Mouse (Mus musculus) activated CD4-positive, CD25-positive, alpha-beta regulatory T cell, adult 9 weeks (primary cell): ENCODE results near the gene Fam171a2. TPM values are rescaled to one million over a fixed set of nuclear protein-coding genes. Genes with fewer than 3 reads are reported as not detected.

Experiments
- polyA plus RNA-seq: library from polyadenylated mRNA; unstranded; fragments of 100-300 nt; shearing (Covaris generic); gene quantifications from one replicate; pipeline ENCODE4 v1.2.1, GENCODE M21; 2017

The Fam171a2 gene
- not detected for polyA plus RNA-seq

DNA sequence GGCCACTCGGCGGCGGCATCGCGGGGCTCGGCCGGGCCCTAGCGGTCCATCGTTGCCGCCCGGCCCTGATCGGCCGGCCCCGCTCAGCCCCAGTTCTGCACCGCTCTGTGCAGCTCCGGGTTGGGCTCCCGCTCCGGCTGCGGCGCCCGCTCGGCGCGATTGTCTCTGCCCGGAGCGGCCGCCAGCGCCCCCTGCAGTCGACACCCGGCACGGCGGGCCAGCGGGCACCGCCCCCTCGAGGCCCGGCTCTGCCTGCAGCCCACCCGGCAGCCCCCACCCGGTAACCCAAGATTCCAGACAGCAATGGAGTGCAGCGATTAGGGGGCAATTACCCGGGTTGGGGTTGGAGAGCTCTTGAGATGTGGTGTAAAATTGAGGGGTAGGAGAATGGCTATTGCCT, at the start of gene Fam171a2:
Fam171a2 (minus strand) TSS at position 186 of the 400 bp plus-strand sequence.

GRCm38 (mm10) chr11:102469648-102470357, 22.3 kb upstream of the Fam171a2 start, which contains the start of gene Itga2b:
Gene Itga2b (minus strand): TSS chr11:102470122.

GRCm38 (mm10) chr11:102430121-102431017, 17.1 kb downstream of the Fam171a2 start, which contains the start of gene Grn:
Gene Grn (plus strand): TSS chr11:102430315.

DNA sequence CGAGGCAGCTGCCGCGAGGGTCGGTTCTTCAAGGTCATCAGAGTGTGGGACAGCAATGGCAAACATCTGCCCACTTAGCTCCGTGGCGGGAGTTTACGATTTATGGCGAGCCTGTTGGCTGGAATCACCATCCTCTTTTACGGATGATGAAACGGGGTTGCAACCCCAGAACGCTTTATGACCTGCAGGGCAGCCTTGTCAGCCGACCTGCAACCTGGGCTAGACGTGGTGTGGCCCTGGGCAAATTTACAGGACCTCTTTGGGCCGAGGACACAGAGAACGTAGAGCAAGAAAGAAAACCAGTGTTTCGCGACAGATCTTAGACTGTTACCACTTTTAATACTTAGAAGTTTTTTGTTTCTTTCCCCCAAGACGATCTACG, 39.7 kb downstream of the Fam171a2 start, which contains the start of gene Slc25a39:
Slc25a39 (minus strand) TSS at position 113 of the 382 bp plus-strand sequence.

DNA sequence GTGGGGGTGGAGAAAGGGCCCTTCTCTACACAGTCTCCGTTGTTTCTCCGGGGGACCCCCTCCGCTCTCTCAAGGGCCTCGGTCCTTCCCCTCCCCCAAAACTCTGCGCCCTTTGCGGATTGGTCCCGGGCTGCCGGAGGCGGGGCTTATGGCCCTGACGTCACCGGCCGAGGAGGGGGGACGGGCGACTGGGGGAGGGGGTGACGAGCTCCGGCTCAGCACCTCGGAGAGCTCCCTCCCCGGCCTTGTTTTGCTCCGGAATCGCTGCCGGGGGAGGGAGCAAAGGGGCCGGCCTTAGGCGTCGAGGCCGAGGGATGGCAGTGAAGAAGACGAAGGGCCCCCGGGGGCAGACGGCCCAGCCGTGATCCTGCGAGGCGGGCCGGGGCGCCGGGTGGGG, 54.2 kb downstream of the Fam171a2 start, which contains the start of gene Rundc3a:
Rundc3a (plus strand) TSS at position 166 of the 397 bp plus-strand sequence.

Other genes starting within 250 kb of the Fam171a2 start
- gene Hdac5, start 217.5 kb downstream of the Fam171a2 start, polyA plus RNA-seq: 16.7 TPM
- gene BC030867, start 198.8 kb downstream of the Fam171a2 start, polyA plus RNA-seq: 1.3 TPM
- gene Asb16, start 178.9 kb downstream of the Fam171a2 start, polyA plus RNA-seq: not detected
- 66.9 TPM for gene Tmub2, start 162.8 kb downstream of the Fam171a2 start, polyA plus RNA-seq
- gene Atxn7l3, start 151.1 kb downstream of the Fam171a2 start, polyA plus RNA-seq: 8.3 TPM
- 102 TPM for gene Ubtf, start 127.9 kb downstream of the Fam171a2 start, polyA plus RNA-seq
- 5.5 TPM for gene Slc4a1, start 81.5 kb downstream of the Fam171a2 start, polyA plus RNA-seq
- gene Rundc3a, start 54.3 kb downstream of the Fam171a2 start, polyA plus RNA-seq: 24.5 TPM
- 49.2 TPM for gene Slc25a39, start 39.7 kb downstream of the Fam171a2 start, polyA plus RNA-seq
- 66.1 TPM for gene Grn, start 17.4 kb downstream of the Fam171a2 start, polyA plus RNA-seq
- gene Itga2b, start 22.4 kb upstream of the Fam171a2 start, polyA plus RNA-seq: 1.0 TPM
- 79.8 TPM for gene Gpatch8, start 108.7 kb upstream of the Fam171a2 start, polyA plus RNA-seq
- not detected for gene Gm11627, start 131.8 kb upstream of the Fam171a2 start, polyA plus RNA-seq
- not detected for gene Fzd2, start 156.7 kb upstream of the Fam171a2 start, polyA plus RNA-seq
- gene Meioc, start 216.0 kb upstream of the Fam171a2 start, polyA plus RNA-seq: not detected